Mouse (Mus musculus): ENCODE results near the gene Slc35f5. TPM values are rescaled to one million over a fixed set of nuclear protein-coding genes. Genes with fewer than 3 reads are reported as not detected.
A peak's percentile ranks its signal among the peaks of the same experiment; 100 is the strongest.

The Slc35f5 gene
- 88.4 and 89.9 TPM in 2 replicates for polyA plus RNA-seq (2014; fragmentation: Nextera tagmentation; extraction: Ambion mirVana)

DNA sequence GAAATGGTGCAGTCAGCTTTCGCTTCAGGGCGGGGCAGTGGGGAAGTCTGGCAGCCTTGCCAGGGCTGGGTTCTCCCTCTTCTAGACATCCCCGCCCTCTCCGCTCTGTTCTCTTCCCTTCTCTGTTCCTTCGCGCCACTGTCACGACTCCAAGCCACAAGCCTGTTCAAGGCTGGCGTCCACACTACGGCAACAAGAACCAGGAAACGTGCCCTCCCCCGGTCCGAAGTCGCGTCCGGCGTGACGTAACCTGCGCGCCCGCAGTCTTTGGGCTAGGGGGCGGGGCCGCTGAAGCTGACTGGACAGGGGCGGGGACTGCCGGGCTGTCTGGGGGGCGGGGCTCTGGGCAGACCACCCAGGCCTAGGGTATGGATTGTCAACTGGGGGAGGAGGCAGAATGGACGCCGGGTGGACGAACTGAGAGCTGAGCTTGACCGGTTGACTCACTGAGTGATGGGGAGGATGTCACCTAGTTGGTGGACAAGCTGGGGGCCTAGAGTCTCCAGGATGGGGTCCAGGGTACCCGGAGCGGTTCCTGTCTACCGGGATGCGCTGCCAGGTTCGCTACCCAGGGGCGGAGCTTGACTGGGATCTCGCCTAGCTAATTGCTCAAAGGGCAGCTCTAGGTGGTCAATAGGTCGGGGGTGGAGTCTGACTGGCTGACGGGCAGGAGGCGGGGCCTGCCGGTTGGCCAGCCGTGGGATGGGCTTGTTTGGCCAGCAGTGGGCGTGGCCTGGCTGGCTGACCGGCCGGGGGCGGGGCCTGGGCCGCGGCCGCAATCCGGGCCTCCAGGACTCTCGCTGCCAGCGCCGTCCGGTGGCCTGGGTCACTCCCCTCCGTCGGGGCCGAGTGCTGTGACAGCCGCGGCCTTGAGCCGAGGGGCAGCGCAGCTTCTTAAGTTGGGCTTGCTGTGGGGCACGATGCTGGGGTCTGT is at the start of gene Slc35f5:
Gene Slc35f5 (plus strand): TSS at position 337 of the 934 bp plus-strand sequence.
- Histone ChIP-seq H3K9ac (ENCODE audit: low read length) (peak within 1 kb of the TSS; percentile 93), H3K9me3 (ENCODE audit: control insufficient read depth, low read length) (no peaks in the 10 kb centered on the region), H3K27ac (replicated peaks in 1 of 2; ENCODE audit: control insufficient read depth in 1 of 2, insufficient read depth in 1 of 2, low read depth in 2 of 2, low read length in 2 of 2) (peak within 1 kb of the TSS; percentile 91 to 97), H3K4me1 (ENCODE audit: control insufficient read depth in 2 of 2, insufficient read depth in 2 of 2, low read length in 2 of 2) (peaks cover 6 to 15% of the 10 kb centered on the region in 2 experiments), H3K4me2 (ENCODE audit: low read length) (peak within 1 kb of the TSS; percentile 85), H3K36me3 (ENCODE audit: control insufficient read depth, insufficient read depth, low read length) (peaks cover 25% of the 10 kb centered on the region), H3K4me3 (ENCODE audit: control insufficient read depth in 1 of 2, insufficient read depth in 1 of 2, low read depth in 1 of 2, low read length in 2 of 2) (peak within 1 kb of the TSS; percentile 75 to 87), H3K27me3 (ENCODE audit: control insufficient read depth, insufficient read depth, low read length) (no peaks in the 10 kb centered on the region)
- WGBS: under 1% methylated on average over 61 of the region's 61 CpGs
- peak; percentile 96 for ATAC-seq (ENCODE audit: insufficient number of reproducible peaks, insufficient read depth, low FRiP score, low read depth)

- no peaks in the 10 kb centered on the region for H3K9me3 ChIP-seq (ENCODE audit: control insufficient read depth, low read length)
- 0 out of 4 replicates have a peak, but pooled peaks cover 2 to 4% of the 10 kb centered on the region in 2 experiments for H3K4me1 ChIP-seq (ENCODE audit: control insufficient read depth in 2 of 2, insufficient read depth in 2 of 2, low read length in 2 of 2)
- 95% methylated on average over 5 of the region's 5 CpGs for WGBS
- H3K27ac ChIP-seq (replicated peaks in 1 of 2; ENCODE audit: control insufficient read depth in 1 of 2, insufficient read depth in 1 of 2, low read depth in 2 of 2, low read length in 2 of 2): no peak overlapping the region
- no peak overlapping the region for H3K9ac ChIP-seq (ENCODE audit: low read length)
- H3K36me3 ChIP-seq (ENCODE audit: control insufficient read depth, insufficient read depth, low read length): no peaks in the 10 kb centered on the region
- H3K27me3 ChIP-seq (ENCODE audit: control insufficient read depth, insufficient read depth, low read length): no peaks in the 10 kb centered on the region
- H3K4me2 ChIP-seq (ENCODE audit: low read length): no peak overlapping the region
- ATAC-seq (ENCODE audit: insufficient number of reproducible peaks, insufficient read depth, low FRiP score, low read depth): no peak
- H3K4me3 ChIP-seq (ENCODE audit: control insufficient read depth in 1 of 2, insufficient read depth in 1 of 2, low read depth in 1 of 2, low read length in 2 of 2): no peak overlapping the region
Observed at GRCm38 (mm10) chr1:125514706-125515105, 45.7 kb upstream of the Slc35f5 start.

GRCm38 (mm10) chr1:125516910-125517659 is 43.3 kb upstream of the Slc35f5 start:
- Histone ChIP-seq H3K27ac (replicated peaks in 1 of 2; ENCODE audit: control insufficient read depth in 1 of 2, insufficient read depth in 1 of 2, low read depth in 2 of 2, low read length in 2 of 2) (no peak overlapping the region), H3K9me3 (ENCODE audit: control insufficient read depth, low read length) (no peaks in the 10 kb centered on the region), H3K36me3 (ENCODE audit: control insufficient read depth, insufficient read depth, low read length) (no peaks in the 10 kb centered on the region), H3K27me3 (ENCODE audit: control insufficient read depth, insufficient read depth, low read length) (no peaks in the 10 kb centered on the region), H3K9ac (ENCODE audit: low read length) (no peak overlapping the region), H3K4me1 (ENCODE audit: control insufficient read depth in 2 of 2, insufficient read depth in 2 of 2, low read length in 2 of 2) (0 out of 4 replicates have a peak, but pooled peaks cover 2 to 4% of the 10 kb centered on the region in 2 experiments), H3K4me2 (ENCODE audit: low read length) (no peak overlapping the region), H3K4me3 (ENCODE audit: control insufficient read depth in 1 of 2, insufficient read depth in 1 of 2, low read depth in 1 of 2, low read length in 2 of 2) (no peak overlapping the region)
- ATAC-seq (ENCODE audit: insufficient number of reproducible peaks, insufficient read depth, low FRiP score, low read depth): no peak
- 56% methylated on average over 7 of the region's 7 CpGs for WGBS

- no peak overlapping the region for H3K27ac ChIP-seq (replicated peaks in 1 of 2; ENCODE audit: control insufficient read depth in 1 of 2, insufficient read depth in 1 of 2, low read depth in 2 of 2, low read length in 2 of 2)
- no peak overlapping the region for H3K9ac ChIP-seq (ENCODE audit: low read length)
- no peaks in the 10 kb centered on the region for H3K36me3 ChIP-seq (ENCODE audit: control insufficient read depth, insufficient read depth, low read length)
- H3K9me3 ChIP-seq (ENCODE audit: control insufficient read depth, low read length): no peaks in the 10 kb centered on the region
- no peak overlapping the region for H3K4me3 ChIP-seq (ENCODE audit: control insufficient read depth in 1 of 2, insufficient read depth in 1 of 2, low read depth in 1 of 2, low read length in 2 of 2)
- H3K4me2 ChIP-seq (ENCODE audit: low read length): no peak overlapping the region
- WGBS: 40% methylated on average over 5 of the region's 5 CpGs
- no peaks in the 10 kb centered on the region for H3K27me3 ChIP-seq (ENCODE audit: control insufficient read depth, insufficient read depth, low read length)
- H3K4me1 ChIP-seq (ENCODE audit: control insufficient read depth in 2 of 2, insufficient read depth in 2 of 2, low read length in 2 of 2): 0 out of 4 replicates have a peak, but pooled peaks cover 2 to 4% of the 10 kb centered on the region in 2 experiments
- ATAC-seq (ENCODE audit: insufficient number of reproducible peaks, insufficient read depth, low FRiP score, low read depth): peak; percentile 21; the same call in 1 of the 2 replicates
Observed at GRCm38 (mm10) chr1:125519107-125519611, 41.2 kb upstream of the Slc35f5 start.

DNA sequence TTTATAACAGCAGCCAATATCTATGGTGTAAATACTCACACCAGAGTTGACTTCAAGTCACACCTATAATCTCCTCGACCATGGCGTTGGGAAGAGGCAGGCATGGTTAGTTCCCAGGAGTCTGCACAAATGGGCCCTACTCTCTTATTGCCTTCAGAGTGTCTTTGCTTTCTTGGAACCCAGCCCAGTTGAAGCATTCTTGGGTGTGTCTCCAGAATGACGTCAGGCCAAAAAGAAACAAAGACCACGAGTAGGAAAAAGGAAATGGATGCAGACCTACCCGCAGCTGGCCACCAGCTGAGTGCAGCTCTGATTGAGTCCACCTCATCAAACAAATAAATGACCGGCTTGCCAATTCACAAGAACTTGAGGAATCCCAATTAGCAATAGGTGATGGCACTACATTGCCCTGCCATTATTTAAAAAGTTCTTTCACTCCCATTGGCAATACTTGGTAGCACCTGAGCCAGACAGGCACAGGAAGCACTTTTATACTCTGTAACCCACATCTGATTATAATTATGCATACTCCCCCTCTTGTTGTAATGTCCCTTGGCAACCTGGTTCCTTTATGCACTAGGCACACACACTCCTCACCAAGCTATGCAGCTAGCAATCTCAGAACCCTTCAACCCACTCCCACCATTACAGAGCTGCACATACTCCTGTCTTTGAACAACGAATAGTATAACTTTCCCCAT is 34.3 kb upstream of the Slc35f5 start:
- no peaks in the 10 kb centered on the region for H3K36me3 ChIP-seq (ENCODE audit: control insufficient read depth, insufficient read depth, low read length)
- no peaks in the 10 kb centered on the region for H3K27me3 ChIP-seq (ENCODE audit: control insufficient read depth, insufficient read depth, low read length)
- peaks cover 0 to 7% of the 10 kb centered on the region in 2 experiments; a peak in 2 of 4 replicates for H3K4me1 ChIP-seq (ENCODE audit: control insufficient read depth in 2 of 2, insufficient read depth in 2 of 2, low read length in 2 of 2)
- H3K9me3 ChIP-seq (ENCODE audit: control insufficient read depth, low read length): no peaks in the 10 kb centered on the region
- no peak overlapping the region for H3K4me2 ChIP-seq (ENCODE audit: low read length)
- H3K4me3 ChIP-seq (ENCODE audit: control insufficient read depth in 1 of 2, insufficient read depth in 1 of 2, low read depth in 1 of 2, low read length in 2 of 2): no peak overlapping the region
- 54% methylated on average over 7 of the region's 7 CpGs for WGBS
- peak; percentile 54; the same call in 1 of the 2 replicates for ATAC-seq (ENCODE audit: insufficient number of reproducible peaks, insufficient read depth, low FRiP score, low read depth)
- no peak overlapping the region for H3K9ac ChIP-seq (ENCODE audit: low read length)
- H3K27ac ChIP-seq (replicated peaks in 1 of 2; ENCODE audit: control insufficient read depth in 1 of 2, insufficient read depth in 1 of 2, low read depth in 2 of 2, low read length in 2 of 2): peak overlapping the region; percentile 18 to 47; a peak in 1 of 4 replicates

DNA sequence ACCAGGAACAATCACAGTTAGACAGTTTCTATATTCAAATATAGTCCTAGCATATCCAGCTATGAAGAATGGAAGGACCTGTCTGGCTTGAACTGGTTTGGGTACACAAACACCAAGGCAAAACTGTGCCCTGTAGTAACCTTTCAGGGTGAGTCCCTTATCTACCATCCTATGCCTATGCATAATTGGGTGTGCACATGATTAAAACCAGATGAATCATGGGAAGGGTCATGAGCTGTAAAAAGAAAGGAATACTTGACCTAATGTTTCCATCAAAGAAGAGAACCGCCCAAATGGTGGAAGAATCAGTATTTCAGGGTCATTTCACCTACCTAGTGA is 33.8 kb upstream of the Slc35f5 start:
- H3K9me3 ChIP-seq (ENCODE audit: control insufficient read depth, low read length): no peaks in the 10 kb centered on the region
- no peak for ATAC-seq (ENCODE audit: insufficient number of reproducible peaks, insufficient read depth, low FRiP score, low read depth)
- 85% methylated on average over 1 of the region's 1 CpGs for WGBS
- H3K27ac ChIP-seq (replicated peaks in 1 of 2; ENCODE audit: control insufficient read depth in 1 of 2, insufficient read depth in 1 of 2, low read depth in 2 of 2, low read length in 2 of 2): peak overlapping the region in 1 of 2 experiments; percentile 47; a peak in 1 of 4 replicates
- H3K27me3 ChIP-seq (ENCODE audit: control insufficient read depth, insufficient read depth, low read length): no peaks in the 10 kb centered on the region
- no peak overlapping the region for H3K9ac ChIP-seq (ENCODE audit: low read length)
- H3K36me3 ChIP-seq (ENCODE audit: control insufficient read depth, insufficient read depth, low read length): no peaks in the 10 kb centered on the region
- H3K4me1 ChIP-seq (ENCODE audit: control insufficient read depth in 2 of 2, insufficient read depth in 2 of 2, low read length in 2 of 2): peaks cover 0 to 7% of the 10 kb centered on the region in 2 experiments; a peak in 2 of 4 replicates
- H3K4me3 ChIP-seq (ENCODE audit: control insufficient read depth in 1 of 2, insufficient read depth in 1 of 2, low read depth in 1 of 2, low read length in 2 of 2): no peak overlapping the region
- H3K4me2 ChIP-seq (ENCODE audit: low read length): no peak overlapping the region

- H3K27ac ChIP-seq (replicated peaks in 1 of 2; ENCODE audit: control insufficient read depth in 1 of 2, insufficient read depth in 1 of 2, low read depth in 2 of 2, low read length in 2 of 2): no peak overlapping the region
- H3K4me1 ChIP-seq (ENCODE audit: control insufficient read depth in 2 of 2, insufficient read depth in 2 of 2, low read length in 2 of 2): peaks cover 0 to 7% of the 10 kb centered on the region in 2 experiments; a peak in 2 of 4 replicates
- H3K4me3 ChIP-seq (ENCODE audit: control insufficient read depth in 1 of 2, insufficient read depth in 1 of 2, low read depth in 1 of 2, low read length in 2 of 2): no peak overlapping the region
- H3K36me3 ChIP-seq (ENCODE audit: control insufficient read depth, insufficient read depth, low read length): no peaks in the 10 kb centered on the region
- no peak overlapping the region for H3K4me2 ChIP-seq (ENCODE audit: low read length)
- H3K27me3 ChIP-seq (ENCODE audit: control insufficient read depth, insufficient read depth, low read length): no peaks in the 10 kb centered on the region
- H3K9me3 ChIP-seq (ENCODE audit: control insufficient read depth, low read length): no peaks in the 10 kb centered on the region
- no peak for ATAC-seq (ENCODE audit: insufficient number of reproducible peaks, insufficient read depth, low FRiP score, low read depth)
- no peak overlapping the region for H3K9ac ChIP-seq (ENCODE audit: low read length)
- 68% methylated on average over 3 of the region's 3 CpGs for WGBS
Observed at GRCm38 (mm10) chr1:125527364-125527763, 33.0 kb upstream of the Slc35f5 start.

Measured in heart, embryonic 14.5 days (tissue).